8 mouse cellular contexts compared by ENCODE assay signal in genomic region chr11:69389531-69390399, GRCm38 (mm10). TPM values are rescaled to one million over a fixed set of nuclear protein-coding genes. Genes with fewer than 3 reads are reported as not detected.
DNase-seq lines count a peak whose midpoint lies in the region; ATAC-seq lines count a peak whose summit lies in the region.

No protein-coding gene starts in this region.

- no peak for DNase-seq in hindbrain, embryonic 10.5 days (ENCODE audit: low spot score)
- DNase-seq in testis, postnatal 10 days (ENCODE audit: low spot score): peak; percentile 64
- no peak for DNase-seq in testis, postnatal 14 days (ENCODE audit: low spot score)
- DNase-seq in embryonic facial prominence, embryonic 14.5 days (ENCODE audit: low spot score): no peak
- no peak for DNase-seq in spleen, adult 12 weeks (ENCODE audit: low spot score)

- H3K4me1 ChIP-seq in hindbrain, embryonic 13.5 days (replicated peaks): peaks cover 12% of the 10 kb centered on the region
- H3K4me1 ChIP-seq in hindbrain, embryonic 10.5 days (replicated peaks): peaks cover 14% of the 10 kb centered on the region
- H3K4me1 ChIP-seq in embryonic facial prominence, embryonic 14.5 days (ENCODE audit: control insufficient read depth, insufficient read depth, low read length): peaks cover 7% of the 10 kb centered on the region; the same call in 1 of the 2 replicates
- H3K4me1 ChIP-seq in lung, embryonic 15.5 days: peaks cover 13% of the 10 kb centered on the region

- no peaks in the 10 kb centered on the region for H3K27me3 ChIP-seq in hindbrain, embryonic 13.5 days
- H3K27me3 ChIP-seq in hindbrain, embryonic 10.5 days (ENCODE audit: insufficient read depth, poor library complexity, severe bottlenecking): no peaks in the 10 kb centered on the region
- no peaks in the 10 kb centered on the region for H3K27me3 ChIP-seq in embryonic facial prominence, embryonic 14.5 days (replicated peaks; ENCODE audit: control insufficient read depth, insufficient read depth, low read length)
- no peaks in the 10 kb centered on the region for H3K27me3 ChIP-seq in lung, embryonic 15.5 days

- no peak overlapping the region for H3K27ac ChIP-seq in hindbrain, embryonic 13.5 days
- H3K27ac ChIP-seq in hindbrain, embryonic 10.5 days: no peak overlapping the region
- H3K27ac ChIP-seq in embryonic facial prominence, embryonic 14.5 days (replicated peaks; ENCODE audit: low read depth, low read length): no peak overlapping the region
- 0 out of 2 replicates have a peak overlapping the region, but pooled peaks have one; percentile 13 for H3K27ac ChIP-seq in lung, embryonic 15.5 days

- 0 out of 2 replicates have a peak, but pooled peaks have one; percentile 15 for ATAC-seq in hindbrain, embryonic 13.5 days (ENCODE audit: low FRiP score)
- peak; percentile 26 for ATAC-seq in embryonic facial prominence, embryonic 14.5 days (ENCODE audit: low read depth)
- ATAC-seq in lung, embryonic 15.5 days (ENCODE audit: borderline replicate concordance, extremely low read depth, low FRiP score, low TSS enrichment): no peak; the same call in 1 of the 2 replicates
- ATAC-seq in megakaryocyte-erythroid progenitor cell, adult 5-6 weeks (replicated peaks; ENCODE audit: low FRiP score, low TSS enrichment, poor library complexity, severe bottlenecking): no peak

- no peak overlapping the region for H3K9ac ChIP-seq in hindbrain, embryonic 13.5 days
- H3K9ac ChIP-seq in embryonic facial prominence, embryonic 14.5 days (ENCODE audit: low read depth, low read length): 0 out of 2 replicates have a peak overlapping the region, but pooled peaks have one; percentile 25
- no peak overlapping the region for H3K9ac ChIP-seq in lung, embryonic 15.5 days

- H3K9me3 ChIP-seq in hindbrain, embryonic 13.5 days: no peaks in the 10 kb centered on the region
- H3K9me3 ChIP-seq in hindbrain, embryonic 10.5 days: no peaks in the 10 kb centered on the region
- H3K9me3 ChIP-seq in embryonic facial prominence, embryonic 14.5 days (ENCODE audit: control insufficient read depth, low read length): no peaks in the 10 kb centered on the region
- H3K9me3 ChIP-seq in lung, embryonic 15.5 days: no peaks in the 10 kb centered on the region

- no peaks in the 10 kb centered on the region; the same call in 1 of the 2 replicates for H3K36me3 ChIP-seq in hindbrain, embryonic 13.5 days
- peaks cover 9% of the 10 kb centered on the region for H3K36me3 ChIP-seq in hindbrain, embryonic 10.5 days
- H3K36me3 ChIP-seq in embryonic facial prominence, embryonic 14.5 days (ENCODE audit: control insufficient read depth, insufficient read depth, low read length): 0 out of 2 replicates have a peak, but pooled peaks cover 4% of the 10 kb centered on the region
- H3K36me3 ChIP-seq in lung, embryonic 15.5 days: no peaks in the 10 kb centered on the region

- H3K4me2 ChIP-seq in hindbrain, embryonic 13.5 days: no peak overlapping the region
- H3K4me2 ChIP-seq in embryonic facial prominence, embryonic 14.5 days (ENCODE audit: low read depth, low read length): peak overlapping the region; percentile 23; the same call in 1 of the 2 replicates
- no peak overlapping the region for H3K4me2 ChIP-seq in lung, embryonic 15.5 days

- WGBS in hindbrain, embryonic 13.5 days: 64% methylated on average over 14 of the region's 14 CpGs
- WGBS in hindbrain, embryonic 10.5 days: 69% methylated on average over 14 of the region's 14 CpGs
- WGBS in embryonic facial prominence, embryonic 14.5 days: 55% methylated on average over 14 of the region's 14 CpGs
- WGBS in lung, embryonic 15.5 days: 58% methylated on average over 14 of the region's 14 CpGs

- no peak overlapping the region for H3K4me3 ChIP-seq in hindbrain, embryonic 13.5 days
- H3K4me3 ChIP-seq in hindbrain, embryonic 10.5 days: no peak overlapping the region
- H3K4me3 ChIP-seq in embryonic facial prominence, embryonic 14.5 days (ENCODE audit: low read depth, low read length): no peak overlapping the region
- H3K4me3 ChIP-seq in lung, embryonic 15.5 days: no peak overlapping the region

RNA-seq across cellular contexts. Expression of gene Naa38, which starts 5.5 kb away (rescaled TPM):
- 103 and 105 TPM in 2 replicates for polyA plus RNA-seq in hindbrain, embryonic 13.5 days (2015; fragmentation: Nextera tagmentation; extraction: Ambion mirVana)
- polyA plus RNA-seq in hindbrain, embryonic 10.5 days (2016; fragmentation: Nextera tagmentation; extraction: Ambion mirVana): 148 and 159 TPM in 2 replicates
- 160 and 177 TPM in 2 replicates for polyA plus RNA-seq in embryonic facial prominence, embryonic 14.5 days (2014; fragmentation: Nextera tagmentation; extraction: Ambion mirVana)
- polyA plus RNA-seq in lung, embryonic 15.5 days (2015; fragmentation: Nextera tagmentation; extraction: Ambion mirVana): 151 and 168 TPM in 2 replicates
- total RNA-seq in megakaryocyte-erythroid progenitor cell, adult 5-6 weeks (2014; fragmentation: Nextera tagmentation): 161 and 169 TPM in 2 replicates
- total RNA-seq in megakaryocyte-erythroid progenitor cell, adult 5-6 weeks (2017): 156 and 170 TPM in 2 replicates

RNA-seq across cellular contexts. Expression of gene Cyb5d1, which starts 5.7 kb away (rescaled TPM):
- 34.9 and 35.5 TPM in 2 replicates for polyA plus RNA-seq in hindbrain, embryonic 13.5 days (2015; fragmentation: Nextera tagmentation; extraction: Ambion mirVana)
- polyA plus RNA-seq in hindbrain, embryonic 10.5 days (2016; fragmentation: Nextera tagmentation; extraction: Ambion mirVana): 47.2 and 51.7 TPM in 2 replicates
- 23.8 and 24.2 TPM in 2 replicates for polyA plus RNA-seq in embryonic facial prominence, embryonic 14.5 days (2014; fragmentation: Nextera tagmentation; extraction: Ambion mirVana)
- 28.4 and 31.5 TPM in 2 replicates for polyA plus RNA-seq in lung, embryonic 15.5 days (2015; fragmentation: Nextera tagmentation; extraction: Ambion mirVana)
- 16.2 and 20.9 TPM in 2 replicates for total RNA-seq in megakaryocyte-erythroid progenitor cell, adult 5-6 weeks (2014; fragmentation: Nextera tagmentation)
- 36.7 and 41.7 TPM in 2 replicates for total RNA-seq in megakaryocyte-erythroid progenitor cell, adult 5-6 weeks (2017)

RNA-seq across cellular contexts. Expression of gene Tmem88, which starts 8.3 kb away (rescaled TPM):
- 7.1 and 8.7 TPM in 2 replicates for polyA plus RNA-seq in hindbrain, embryonic 13.5 days (2015; fragmentation: Nextera tagmentation; extraction: Ambion mirVana)
- polyA plus RNA-seq in hindbrain, embryonic 10.5 days (2016; fragmentation: Nextera tagmentation; extraction: Ambion mirVana): 22.1 and 22.2 TPM in 2 replicates
- polyA plus RNA-seq in embryonic facial prominence, embryonic 14.5 days (2014; fragmentation: Nextera tagmentation; extraction: Ambion mirVana): 19.2 and 21.0 TPM in 2 replicates
- 46.7 and 49.8 TPM in 2 replicates for polyA plus RNA-seq in lung, embryonic 15.5 days (2015; fragmentation: Nextera tagmentation; extraction: Ambion mirVana)
- 0.37 TPM in 1 of 2 replicates, not detected in the other for total RNA-seq in megakaryocyte-erythroid progenitor cell, adult 5-6 weeks (2014; fragmentation: Nextera tagmentation)
- total RNA-seq in megakaryocyte-erythroid progenitor cell, adult 5-6 weeks (2017): not detected in 2 replicates

RNA-seq across cellular contexts. Expression of gene Chd3, which starts 20.6 kb away (rescaled TPM):
- 92.4 and 93.5 TPM in 2 replicates for polyA plus RNA-seq in hindbrain, embryonic 13.5 days (2015; fragmentation: Nextera tagmentation; extraction: Ambion mirVana)
- 45.1 and 46.9 TPM in 2 replicates for polyA plus RNA-seq in hindbrain, embryonic 10.5 days (2016; fragmentation: Nextera tagmentation; extraction: Ambion mirVana)
- 68.9 and 73.3 TPM in 2 replicates for polyA plus RNA-seq in embryonic facial prominence, embryonic 14.5 days (2014; fragmentation: Nextera tagmentation; extraction: Ambion mirVana)
- 56.7 and 59.4 TPM in 2 replicates for polyA plus RNA-seq in lung, embryonic 15.5 days (2015; fragmentation: Nextera tagmentation; extraction: Ambion mirVana)
- 45.7 and 57.3 TPM in 2 replicates for total RNA-seq in megakaryocyte-erythroid progenitor cell, adult 5-6 weeks (2014; fragmentation: Nextera tagmentation)
- total RNA-seq in megakaryocyte-erythroid progenitor cell, adult 5-6 weeks (2017): 21.0 and 49.2 TPM in 2 replicates

RNA-seq across cellular contexts. Expression of gene Kdm6b, which starts 23.7 kb away (rescaled TPM):
- 50.6 and 51.3 TPM in 2 replicates for polyA plus RNA-seq in hindbrain, embryonic 13.5 days (2015; fragmentation: Nextera tagmentation; extraction: Ambion mirVana)
- 37.9 and 43.4 TPM in 2 replicates for polyA plus RNA-seq in hindbrain, embryonic 10.5 days (2016; fragmentation: Nextera tagmentation; extraction: Ambion mirVana)
- 24.2 and 24.3 TPM in 2 replicates for polyA plus RNA-seq in embryonic facial prominence, embryonic 14.5 days (2014; fragmentation: Nextera tagmentation; extraction: Ambion mirVana)
- polyA plus RNA-seq in lung, embryonic 15.5 days (2015; fragmentation: Nextera tagmentation; extraction: Ambion mirVana): 22.7 and 23.4 TPM in 2 replicates
- total RNA-seq in megakaryocyte-erythroid progenitor cell, adult 5-6 weeks (2014; fragmentation: Nextera tagmentation): 19.3 and 22.1 TPM in 2 replicates
- total RNA-seq in megakaryocyte-erythroid progenitor cell, adult 5-6 weeks (2017): 1.6 and 2.7 TPM in 2 replicates

Comparison
In these comparisons a context has a peak if more than half of its experiments do, and no peak if none do; other contexts are left out.
1. ATAC-seq: peak in hindbrain, embryonic 13.5 days (single experiment) and embryonic facial prominence, embryonic 14.5 days (single experiment); none in lung, embryonic 15.5 days (single experiment) and megakaryocyte-erythroid progenitor cell, adult 5-6 weeks (single experiment).